Mouse (Mus musculus) adrenal gland, adult (tissue): ENCODE measurements around the gene Metrnl.
"Not testable (repeated sequence)": the region's sequence is repeated elsewhere in the genome, so short reads cannot be mapped to it uniquely, and the experiment has no call there.

Source experiments
- DNase-seq, 2 experiments: peaks; one replicate each; pipeline ENCODE4 v3.0.0; 2022 to 2023; ENCODE audit warnings: low spot score in 1 of 2; ENCODE audit not compliant: inconsistent age in 2 of 2

Gene Metrnl

DNA sequence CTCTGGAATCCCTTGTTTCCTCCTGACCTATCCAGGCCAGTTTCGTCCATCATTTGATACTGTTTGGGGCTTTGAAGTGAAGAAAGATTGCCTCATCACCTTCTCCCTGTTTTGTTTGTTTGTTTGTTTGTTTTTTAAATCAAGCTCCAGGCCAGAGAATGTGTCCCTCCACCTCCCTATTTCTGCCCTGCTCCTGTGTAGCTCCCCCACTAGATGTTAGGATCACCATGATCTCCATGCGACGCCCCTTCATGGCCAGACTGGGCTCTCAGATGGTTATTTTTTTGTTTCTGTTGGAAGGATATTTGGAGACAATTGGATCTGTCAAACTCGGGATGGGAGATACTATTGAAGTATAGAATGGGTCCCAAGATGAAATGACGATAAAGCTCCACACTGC lies at the start of gene Metrnl:
Gene Metrnl, plus strand, starts transcription at position 301 of the 400 bp plus-strand sequence.
- DNase-seq = no peak

DNA sequence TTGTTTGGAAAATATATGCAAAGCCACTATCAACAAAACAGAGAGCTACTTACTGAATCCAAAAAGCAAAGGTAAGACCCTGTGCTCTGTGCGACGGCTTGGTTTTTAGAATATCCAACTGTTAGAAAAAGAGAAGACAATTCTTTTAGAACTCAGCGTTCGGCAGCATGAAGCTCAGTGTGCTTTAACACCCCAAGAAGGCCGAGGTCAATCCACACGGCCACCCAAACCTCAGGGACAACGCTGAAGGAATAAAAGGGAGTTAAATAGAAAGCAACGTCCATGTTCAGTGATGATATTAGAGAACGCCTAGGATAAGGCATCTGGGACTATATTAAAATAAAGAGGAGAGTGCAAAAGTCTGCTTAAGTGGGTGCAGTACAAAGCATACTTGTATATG lies 49.8 kb upstream of the Metrnl start:
- no peak for DNase-seq

DNA sequence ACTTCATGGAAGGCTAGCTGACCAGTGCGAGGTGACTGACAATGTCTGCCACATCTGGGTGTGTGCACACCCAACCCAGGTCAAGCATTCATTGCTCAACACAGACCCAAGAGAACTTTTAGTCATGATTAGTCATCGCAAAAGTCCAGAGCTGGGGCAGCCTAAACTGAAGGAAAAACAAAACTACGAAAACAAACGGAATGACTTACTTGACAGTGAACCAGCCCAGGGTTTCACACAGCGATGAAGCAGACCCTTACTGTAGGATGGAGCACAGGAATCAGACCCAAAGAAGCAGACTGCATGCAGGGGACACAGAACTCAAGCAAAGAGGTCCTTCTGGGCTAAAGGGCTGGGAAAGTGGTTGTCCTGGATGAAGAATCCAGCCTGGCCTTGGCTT lies 49.4 kb upstream of the Metrnl start:
- DNase-seq = peak; percentile 42 to 85

DNA sequence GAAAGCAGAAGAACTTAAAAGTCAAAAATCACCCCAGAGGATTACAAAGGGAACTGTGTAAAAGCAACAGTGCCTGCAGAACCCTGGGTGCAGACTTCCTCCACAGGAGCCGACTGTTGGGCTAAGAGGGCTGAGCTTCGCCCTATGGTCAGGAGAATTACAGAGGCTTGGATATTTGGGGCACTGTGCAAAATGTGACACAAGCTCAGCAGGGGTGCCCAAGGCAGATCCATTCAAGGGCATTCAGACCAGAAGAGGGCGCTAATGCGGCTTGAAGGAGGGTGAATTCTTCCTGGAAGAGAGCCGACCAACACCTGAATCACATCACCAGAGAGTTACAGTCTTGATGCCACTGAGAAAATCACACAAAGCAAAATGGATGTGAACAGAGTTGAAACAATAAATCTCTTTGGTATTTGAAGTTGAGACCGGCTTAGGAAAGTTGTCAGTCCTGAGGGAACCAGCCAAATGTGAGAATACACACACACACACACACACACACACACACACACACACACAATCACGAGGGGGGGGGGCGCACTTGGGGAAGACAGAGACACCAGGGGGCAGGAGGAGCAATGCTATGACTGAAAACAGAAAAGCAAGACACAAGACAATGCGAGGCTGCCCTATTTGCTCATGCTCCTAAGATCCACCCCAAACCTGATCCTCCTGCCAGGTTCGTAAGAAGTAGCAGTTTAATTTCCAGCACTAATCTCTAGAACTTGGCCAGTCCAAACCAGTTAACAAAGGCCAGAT lies 48.6 kb upstream of the Metrnl start:
- DNase-seq = peak; percentile 58 to 88

DNA sequence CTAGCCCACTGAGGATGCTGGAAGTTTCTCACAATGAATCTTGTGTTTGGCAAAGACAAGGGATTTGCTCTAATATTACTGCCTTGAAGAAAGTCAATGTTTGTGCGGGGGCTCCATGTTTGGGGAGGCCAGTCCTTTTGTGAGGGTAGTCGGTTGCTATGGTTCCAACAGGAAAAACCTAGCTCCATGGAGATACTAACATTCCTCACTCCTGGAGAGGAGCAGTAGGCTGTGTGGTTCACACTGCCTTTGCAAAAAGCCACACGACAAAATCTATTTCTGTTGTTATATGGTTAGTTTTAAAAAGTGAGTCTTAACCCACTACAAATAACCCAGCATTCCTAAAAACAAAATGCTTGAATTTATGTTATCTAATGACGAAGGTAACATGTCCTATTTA lies 47.7 kb upstream of the Metrnl start:
- DNase-seq = no peak

DNA sequence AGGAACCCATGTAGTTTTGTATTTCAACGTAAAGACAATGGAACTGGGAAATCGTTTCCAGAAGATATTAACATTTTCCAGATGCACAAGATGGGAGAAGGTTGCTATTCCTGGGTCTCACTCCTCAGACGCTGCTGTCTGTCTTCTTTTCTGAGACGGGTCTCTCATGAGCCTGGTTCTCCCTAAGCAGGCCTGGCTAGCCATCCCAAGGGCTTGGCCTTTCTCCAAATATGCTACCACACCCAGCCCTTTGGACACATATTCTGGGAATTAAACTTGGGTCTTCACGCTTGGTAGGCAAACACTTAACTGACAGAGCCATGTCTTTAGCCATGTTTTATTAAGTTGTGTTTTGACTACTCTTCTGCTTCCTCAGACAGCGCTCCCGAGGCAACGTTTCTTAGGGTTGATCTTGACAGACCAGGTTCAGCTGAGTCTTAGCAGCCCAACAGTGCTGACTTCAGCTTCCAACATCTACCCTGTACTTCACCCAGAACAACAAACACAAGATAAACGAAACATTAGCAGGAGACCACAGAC lies 46.9 kb upstream of the Metrnl start:
- no peak for DNase-seq

DNA sequence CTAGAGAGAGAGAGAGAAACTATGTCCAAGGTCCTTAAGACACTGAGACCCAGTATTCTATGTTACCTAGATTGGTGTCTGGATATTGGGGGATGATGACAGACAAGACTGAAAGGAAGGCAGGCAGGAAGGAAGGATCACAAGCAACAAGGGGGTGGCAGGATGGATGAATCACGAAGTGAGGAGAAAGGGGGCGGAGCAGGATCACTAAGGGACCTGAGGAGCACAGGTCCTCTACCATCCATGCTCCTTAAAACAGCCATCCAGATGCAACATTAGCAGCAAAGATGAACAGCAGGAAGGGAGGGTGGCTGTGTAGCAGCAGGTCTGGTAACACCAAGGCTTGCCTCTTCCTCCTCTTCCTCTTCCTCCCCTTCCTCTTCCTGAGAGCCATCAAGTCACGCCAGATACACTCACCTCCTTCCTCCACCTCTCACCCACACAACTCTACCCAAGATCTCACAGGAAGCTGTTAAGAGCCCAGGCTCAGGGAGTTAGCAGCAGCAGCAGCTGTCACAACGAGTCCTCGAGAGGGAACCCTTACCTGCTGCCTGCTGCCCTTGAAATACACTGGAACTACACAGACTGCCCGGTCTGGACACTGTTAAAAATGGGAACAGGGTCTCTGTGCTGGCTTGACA lies 46.1 kb upstream of the Metrnl start:
- DNase-seq = no peak

DNA sequence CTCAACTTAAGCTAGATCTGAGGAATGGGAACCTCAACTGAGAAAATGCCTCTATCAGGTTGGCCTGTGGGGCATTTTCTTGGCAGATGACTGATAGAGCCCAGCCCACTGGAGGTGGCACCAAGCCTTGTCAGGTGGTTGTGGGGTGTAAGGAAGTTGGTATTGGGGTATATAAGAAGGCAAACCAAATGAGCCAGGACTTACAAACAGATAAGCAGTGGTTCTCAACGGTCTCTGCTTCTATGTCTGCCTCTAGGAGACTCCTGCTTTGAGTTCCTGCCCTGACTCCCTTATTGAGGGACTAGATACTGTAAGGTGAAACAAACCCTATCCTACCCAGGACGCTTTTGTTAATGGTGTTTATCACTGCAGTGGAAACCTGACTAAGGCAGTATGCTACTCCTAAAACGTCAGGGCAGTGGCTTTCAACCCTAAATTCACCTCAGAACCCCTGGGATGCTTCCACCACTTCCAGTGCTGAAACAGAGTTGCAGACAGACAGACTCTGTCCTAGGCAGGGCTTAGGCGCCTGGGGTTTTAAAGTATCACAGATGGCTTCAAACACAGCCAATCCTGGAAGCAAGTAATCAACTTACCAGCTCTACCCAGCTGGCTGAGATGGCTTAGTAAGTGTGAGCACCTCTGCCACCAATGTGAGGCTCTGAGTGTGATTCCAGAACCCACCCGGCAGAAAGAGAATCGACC lies 45.4 kb upstream of the Metrnl start:
- no peak for DNase-seq

DNA sequence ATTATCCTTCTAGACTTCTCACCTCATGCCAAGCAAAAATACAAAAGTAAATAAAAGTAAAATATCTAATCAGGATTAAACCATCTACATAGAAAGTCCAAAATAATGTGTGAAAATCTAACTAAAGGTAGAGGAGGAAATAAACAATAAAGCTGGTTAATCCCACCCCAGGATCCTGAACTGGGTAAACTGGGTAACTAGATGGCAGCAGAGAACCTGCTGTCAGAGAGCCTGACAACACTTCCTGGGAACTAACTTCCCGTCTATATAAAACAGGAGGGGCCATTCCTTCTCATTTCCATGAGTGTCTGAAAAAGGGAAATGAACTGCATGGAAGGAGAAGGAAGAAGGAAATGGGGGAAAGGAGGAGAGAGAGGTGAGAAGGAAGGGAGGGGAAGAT lies 43.2 kb upstream of the Metrnl start:
- DNase-seq = peak in 1 of 2 experiments; percentile 42

DNA sequence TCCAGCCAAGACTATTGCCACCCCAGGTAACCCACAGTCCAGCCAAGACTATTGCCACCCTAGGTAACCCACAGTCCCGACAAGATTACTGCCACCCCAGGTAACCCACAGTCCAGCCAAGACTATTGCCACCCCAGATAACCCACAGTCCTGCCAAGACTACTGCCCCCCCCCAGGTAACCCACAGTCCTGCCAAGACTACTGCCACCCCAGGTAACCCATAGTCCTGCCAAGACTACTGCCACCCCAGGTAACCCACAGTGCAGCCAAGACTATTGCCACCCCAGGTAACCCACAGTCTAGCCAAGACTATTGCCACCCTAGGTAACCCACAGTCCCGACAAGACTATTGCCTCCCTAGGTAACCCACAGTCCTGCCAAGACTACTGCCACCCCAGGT lies 40.7 kb upstream of the Metrnl start:
- DNase-seq = not testable (repeated sequence)

DNA sequence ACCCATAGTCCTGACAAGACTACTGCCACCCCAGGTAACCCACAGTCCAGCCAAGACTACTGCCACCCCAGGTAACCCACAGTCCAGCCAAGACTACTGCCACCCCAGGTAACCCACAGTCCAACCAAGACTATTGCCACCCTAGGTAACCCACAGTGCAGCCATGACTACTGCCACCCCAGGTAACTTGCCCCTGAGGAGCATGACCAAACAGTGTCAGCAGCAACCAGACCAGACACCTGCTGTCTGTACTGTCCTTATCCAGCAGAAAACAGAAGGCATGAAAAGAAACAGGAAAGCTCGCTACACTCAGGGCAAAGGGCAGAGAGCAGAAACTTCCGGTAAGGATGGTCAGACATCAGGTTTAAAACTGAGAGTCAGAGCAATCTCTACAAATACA lies 40.2 kb upstream of the Metrnl start:
- no peak for DNase-seq

DNA sequence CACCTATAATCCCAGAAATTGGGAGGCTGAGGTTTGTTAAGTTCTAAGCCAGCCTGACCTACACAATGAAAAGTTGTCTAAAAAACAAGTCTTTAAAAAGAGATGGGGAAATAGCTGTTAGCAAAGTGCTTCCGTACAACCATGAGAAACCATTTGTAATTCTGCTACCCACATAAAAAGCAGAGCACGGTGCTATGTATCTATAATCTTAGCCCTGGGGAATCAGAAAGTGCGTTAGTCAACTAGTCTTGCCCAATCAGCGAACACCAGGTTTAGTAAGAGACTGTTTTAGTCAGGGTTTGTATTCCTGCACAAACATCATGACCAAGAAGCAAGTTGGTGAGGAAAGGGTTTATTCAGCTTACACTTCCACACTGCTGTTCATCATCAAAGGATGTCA lies 33.8 kb upstream of the Metrnl start:
- no peak for DNase-seq

DNA sequence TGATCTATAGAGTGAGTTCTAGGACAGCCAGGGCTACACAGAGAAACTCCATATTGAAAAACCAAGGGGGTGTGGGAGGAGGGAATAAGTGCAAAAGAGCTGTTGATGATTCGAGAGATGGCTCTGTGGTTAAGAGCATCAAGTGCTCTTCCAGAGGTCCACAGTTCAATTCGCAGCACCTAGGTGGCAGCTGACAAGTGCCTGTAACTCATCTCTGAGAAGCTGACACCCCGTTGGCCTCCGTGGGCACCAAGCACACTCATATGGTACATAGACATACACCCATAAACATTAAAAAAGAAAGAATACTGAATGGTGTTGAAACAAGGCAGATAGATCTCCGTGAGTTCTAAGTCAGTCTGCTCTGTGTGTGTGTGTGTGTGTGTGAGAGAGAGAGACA lies 32.6 kb upstream of the Metrnl start:
- DNase-seq = no peak

DNA sequence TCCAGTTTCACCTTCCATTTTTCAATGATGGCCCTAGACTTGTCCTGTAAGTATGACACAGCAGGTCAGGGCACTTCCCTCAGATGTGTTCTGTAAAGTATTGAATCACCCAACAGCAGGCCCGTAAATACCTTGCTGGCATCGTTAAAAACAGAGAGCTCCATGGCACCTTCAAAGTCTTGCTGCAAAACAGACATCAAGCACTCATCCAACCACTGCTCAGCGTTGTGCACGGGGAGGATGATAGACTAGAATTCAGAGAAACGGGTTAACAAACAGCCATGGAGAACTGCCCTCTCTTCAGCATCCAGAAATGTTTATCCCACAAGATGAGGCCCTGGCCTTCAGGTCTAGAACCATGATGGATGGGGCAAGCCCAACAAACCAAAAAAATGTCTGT lies 30.4 kb upstream of the Metrnl start:
- DNase-seq = no peak

DNA sequence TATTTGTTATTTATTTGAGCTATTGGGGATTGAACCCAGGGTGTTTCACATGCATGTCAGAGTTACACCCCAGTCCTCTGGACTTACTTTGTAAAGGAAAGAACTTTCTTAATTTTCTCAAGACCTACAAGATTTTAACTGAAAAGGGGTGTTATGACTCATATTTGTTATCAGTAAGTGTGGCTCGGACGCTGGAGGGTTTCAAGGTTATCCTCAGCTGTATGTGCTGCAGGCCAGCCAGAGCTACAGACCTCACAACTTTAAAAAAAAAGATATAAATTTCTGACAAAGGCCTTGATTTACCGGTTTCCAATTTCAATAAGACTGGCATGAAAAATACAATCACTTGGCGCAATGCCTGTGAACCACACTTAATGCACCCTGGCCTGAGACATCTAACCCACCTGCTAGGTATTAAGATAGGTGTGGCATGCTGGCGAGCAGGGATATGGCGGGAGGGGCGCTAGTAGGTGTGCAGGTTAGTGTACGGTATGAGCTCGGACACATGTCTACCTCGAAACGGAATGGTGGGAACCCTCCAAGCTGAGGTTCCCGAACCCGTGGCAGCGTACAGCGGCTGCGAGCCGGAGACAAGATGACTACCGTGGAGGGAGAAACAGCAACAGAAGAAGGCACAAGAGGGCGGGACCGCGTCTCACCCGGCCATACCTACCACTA lies 28.9 kb upstream of the Metrnl start:
- DNase-seq = peak in 1 of 2 experiments; percentile 50

DNA sequence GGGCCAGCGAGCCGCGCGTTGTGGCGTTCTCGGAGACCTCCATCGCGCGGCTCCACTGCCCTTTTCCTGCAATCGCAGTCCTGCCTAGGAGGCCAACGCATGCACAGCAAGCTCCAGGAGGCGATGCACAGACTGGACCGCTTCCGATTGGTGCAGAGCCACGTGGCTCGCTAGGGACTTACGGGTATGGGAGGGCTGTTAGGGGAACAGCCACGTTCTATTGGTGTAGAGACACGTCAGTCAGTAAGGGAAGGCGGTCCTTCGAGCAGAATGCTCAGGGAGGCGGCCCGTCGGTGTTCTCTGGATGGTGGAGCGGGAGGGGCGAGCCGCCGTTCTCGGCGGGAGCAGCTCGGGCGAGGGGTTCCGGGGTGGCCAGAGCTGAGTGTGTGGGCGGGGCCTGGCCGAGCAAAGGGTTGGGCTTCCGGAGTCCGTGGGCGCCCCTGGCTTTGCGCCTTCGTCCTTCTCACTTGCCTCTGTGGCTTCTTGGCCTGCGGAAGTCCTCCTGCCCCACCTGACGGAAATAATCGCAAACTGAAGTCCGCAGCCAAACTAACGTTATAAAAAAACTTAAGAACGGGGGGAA lies 28.3 kb upstream of the Metrnl start, which contains the start of gene B3gntl1:
Gene B3gntl1, minus strand, starts transcription at position 164 of the 583 bp plus-strand sequence.
- peak; percentile 100 for DNase-seq

DNA sequence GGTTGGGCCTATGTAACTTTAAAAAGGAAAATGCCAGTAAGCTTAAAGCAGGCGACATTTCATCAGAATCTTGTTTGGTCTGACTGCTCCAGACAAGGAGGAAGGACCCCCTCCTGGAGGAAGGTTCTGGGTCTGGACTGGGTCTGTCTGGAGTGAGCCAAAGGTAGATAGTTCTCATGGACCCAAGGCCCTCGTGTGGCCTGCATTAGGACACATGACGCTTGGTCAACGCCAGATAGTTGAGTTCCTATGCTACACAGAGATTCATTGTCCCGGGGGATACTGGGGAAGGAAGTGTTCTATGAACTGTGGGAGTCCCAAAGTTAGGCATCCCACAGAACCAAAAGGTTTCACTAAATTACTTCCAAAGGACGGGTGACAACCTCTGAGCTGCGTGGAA lies 27.7 kb upstream of the Metrnl start:
- peak in 1 of 2 experiments; percentile 40 for DNase-seq

DNA sequence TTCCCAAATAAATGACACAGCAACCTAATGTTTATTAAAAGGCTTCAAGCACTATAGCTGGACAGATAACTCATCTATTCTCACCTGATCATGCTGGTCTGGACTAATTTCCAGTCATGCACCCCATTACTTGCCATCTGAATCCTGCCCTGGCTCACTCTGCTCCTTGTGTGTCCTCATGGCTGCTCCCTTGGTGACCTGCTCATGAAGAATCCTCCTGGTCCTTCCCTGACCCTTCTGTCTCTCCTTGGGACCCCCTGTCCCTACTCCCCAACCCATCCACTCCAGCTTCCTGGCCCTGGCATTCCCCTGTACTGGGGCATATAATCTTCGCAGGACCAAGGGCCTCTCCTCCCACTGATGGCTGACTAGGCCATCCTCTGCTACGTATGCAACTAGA lies 24.5 kb upstream of the Metrnl start:
- no peak for DNase-seq

DNA sequence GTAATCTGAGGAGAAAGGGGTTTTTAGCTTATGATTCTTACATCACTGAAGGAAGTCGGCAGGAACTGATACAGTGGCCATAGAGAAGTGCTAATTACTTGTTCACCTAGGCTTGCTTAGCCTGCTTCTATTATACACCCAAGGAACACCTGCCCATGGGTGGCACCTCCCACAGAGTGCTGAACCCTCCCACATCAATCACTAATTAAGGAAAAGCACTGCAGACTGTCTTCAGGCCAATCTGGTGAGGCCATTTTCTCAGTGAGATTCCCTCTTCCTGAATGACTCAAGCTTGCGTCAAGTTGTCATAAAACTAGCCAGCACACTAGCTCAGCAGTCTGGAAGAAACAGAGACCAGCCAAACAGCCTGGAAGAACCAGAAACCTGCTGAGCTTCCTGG lies 21.8 kb upstream of the Metrnl start:
- no peak for DNase-seq

DNA sequence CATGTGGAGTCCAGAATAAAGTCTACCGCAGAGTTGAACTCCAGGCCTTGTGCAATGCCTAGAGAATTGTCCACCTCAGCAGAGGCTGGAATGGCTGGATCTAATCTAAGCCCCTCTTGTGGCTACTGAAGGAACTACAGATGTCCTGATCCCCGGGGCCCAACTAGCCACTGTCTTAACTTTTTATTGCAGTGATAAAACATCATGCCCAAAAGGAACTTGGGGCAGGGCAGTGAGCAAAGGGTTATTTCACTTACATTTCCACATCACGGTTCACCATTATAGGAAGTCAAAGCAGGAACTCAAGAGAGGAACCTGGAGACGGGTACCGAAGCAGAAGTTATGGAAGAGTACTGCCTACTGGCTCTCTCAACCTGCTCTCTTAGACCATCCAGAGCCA lies 20.6 kb upstream of the Metrnl start:
- DNase-seq = peak in 1 of 2 experiments; percentile 74

DNA sequence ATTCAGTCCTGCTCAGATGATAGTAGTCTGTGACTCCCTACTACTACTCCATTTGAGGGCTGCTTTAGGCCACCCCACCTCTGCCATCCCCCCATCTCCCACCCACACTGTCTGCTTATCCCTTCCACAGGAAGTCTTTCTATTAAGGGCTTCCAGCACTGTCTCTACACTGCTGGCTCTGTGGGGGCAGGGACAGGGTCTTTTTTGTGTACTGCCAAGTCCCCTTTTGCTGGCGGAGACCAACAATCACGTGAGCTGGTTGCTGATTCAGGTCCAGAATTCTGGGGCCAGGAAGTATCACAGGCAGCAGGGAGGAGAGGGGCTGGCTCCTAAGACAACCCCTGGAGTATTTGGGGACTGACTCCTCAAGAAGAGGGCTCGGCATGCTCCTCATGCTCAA lies 18.1 kb upstream of the Metrnl start:
- DNase-seq = no peak
